Mouse (Mus musculus) kidney, embryonic 14.5 days (tissue): ENCODE data around the gene Hdgf. TPM values are rescaled to one million over a fixed set of nuclear protein-coding genes. Genes with fewer than 3 reads are reported as not detected.

Source experiments
- ATAC-seq: fragments of 200-750 bp; cut with Nextera tagmentation; 2 replicates; pipeline ENCODE4 v1.8.0; 2017; ENCODE audit warnings: moderate number of reproducible peaks, mild to moderate bottlenecking, moderate TSS enrichment, moderate library complexity; ENCODE audit not compliant: low FRiP score, low TSS enrichment
- H3K27ac ChIP-seq: fragments of 300-500 bp; sonication (generic); 2 replicates; pipeline ENCODE4 v1.5.1; 2014; ENCODE audit warnings: low read depth, mild to moderate bottlenecking, low read length, moderate library complexity, mixed read lengths
- H3K27me3 ChIP-seq: fragments of 300-500 bp; sonication (generic); 2 replicates; pipeline ENCODE4 v1.6.1; 2014; ENCODE audit warnings: mild to moderate bottlenecking, low read length; ENCODE audit not compliant: control insufficient read depth, insufficient read depth
- H3K36me3 ChIP-seq: fragments of 300-500 bp; sonication (generic); 2 replicates; pipeline ENCODE4 v1.6.1; 2014; ENCODE audit warnings: low read length, mixed read lengths; ENCODE audit not compliant: control insufficient read depth, insufficient read depth
- H3K4me1 ChIP-seq: fragments of 300-500 bp; sonication (generic); 2 replicates; pipeline ENCODE4 v1.6.1; 2014; ENCODE audit warnings: low read length, mixed read lengths; ENCODE audit not compliant: control insufficient read depth, insufficient read depth
- H3K4me2 ChIP-seq: fragments of 300-500 bp; sonication (generic); replicated peaks from 2 replicates; pipeline ENCODE4 v1.6.1; 2014; ENCODE audit warnings: low read depth, mild to moderate bottlenecking, low read length
- H3K4me3 ChIP-seq: fragments of 300-500 bp; sonication (generic); 2 replicates; pipeline ENCODE4 v1.5.1; 2014; ENCODE audit warnings: mild to moderate bottlenecking, low read length
- H3K9ac ChIP-seq: fragments of 300-500 bp; sonication (generic); 2 replicates; pipeline ENCODE4 v1.6.1; 2014; ENCODE audit warnings: low read depth, mild to moderate bottlenecking, low read length, moderate library complexity
- H3K9me3 ChIP-seq: fragments of 300-500 bp; sonication (generic); 2 replicates; pipeline ENCODE4 v1.6.1; 2016; ENCODE audit warnings: low read length; ENCODE audit not compliant: control insufficient read depth
- WGBS: fragments of 180-500 bp; shearing (Covaris S2); extraction: QIAGEN DNeasy Blood & Tissue Kit; methylation state at CpG from one replicate; pipeline ENCODE4 v1.1.7; 2014; 5-methylcytosine and 5-hydroxymethylcytosine counted together
- polyA plus RNA-seq: library from polyadenylated mRNA; unstranded; fragments of >200 nt; fragmentation: Nextera tagmentation; extraction: Ambion mirVana; gene quantifications from 2 replicates; pipeline ENCODE4 v1.2.1, GENCODE M21; 2014

Hdgf gene
- polyA plus RNA-seq, 1 experiment from 2014 or later = 254 TPM

GRCm38 (mm10) chr3:87947056-87947810 is 41.1 kb downstream of the Hdgf start:
- Histone ChIP-seq H3K9me3 (no peaks in the 10 kb centered on the region), H3K4me1 (peaks cover 59% of the 10 kb centered on the region), H3K36me3 (peaks cover 6% of the 10 kb centered on the region), H3K27me3 (no peaks in the 10 kb centered on the region), H3K4me3 (peak overlapping the region; percentile 46), H3K9ac (peak overlapping the region; percentile 50; the same call in 1 of the 2 replicates), H3K4me2 (peak overlapping the region; percentile 72), H3K27ac (peak overlapping the region; percentile 77)
- 2% methylated on average over 26 of the region's 26 CpGs for WGBS
- peak; percentile 30 for ATAC-seq

DNA sequence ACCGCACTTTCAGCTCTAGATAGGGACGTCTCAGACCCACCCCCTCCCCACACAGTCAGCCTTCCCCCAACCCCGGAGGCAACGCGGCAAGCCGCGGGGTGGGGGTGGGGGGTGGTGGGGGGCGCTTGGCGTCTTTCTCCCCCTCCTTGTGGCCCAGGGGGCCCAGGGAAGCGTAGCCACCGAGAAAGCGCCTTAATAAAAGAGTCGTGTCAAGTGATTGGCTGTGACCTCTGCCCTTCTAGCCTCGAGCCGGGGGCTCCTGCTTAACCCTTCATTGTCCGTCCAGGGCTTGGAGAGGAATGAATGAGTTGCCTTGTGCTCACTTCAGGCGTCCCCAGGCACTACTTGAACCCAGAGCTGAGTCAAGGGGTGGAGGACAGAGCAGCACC is 41.7 kb downstream of the Hdgf start:
- H3K27me3 ChIP-seq = no peaks in the 10 kb centered on the region
- no peaks in the 10 kb centered on the region for H3K9me3 ChIP-seq
- 0% methylated on average over 17 of the region's 17 CpGs for WGBS
- H3K27ac ChIP-seq = peak overlapping the region; percentile 77; the same call in 1 of the 2 replicates
- H3K4me1 ChIP-seq = peaks cover 64% of the 10 kb centered on the region
- peak overlapping the region; percentile 46 for H3K4me3 ChIP-seq
- H3K9ac ChIP-seq = peak overlapping the region; percentile 50; the same call in 1 of the 2 replicates
- 0 out of 2 replicates have a peak, but pooled peaks have one; percentile 17 for ATAC-seq
- peak overlapping the region; percentile 72 for H3K4me2 ChIP-seq
- peaks cover 2% of the 10 kb centered on the region; the same call in 1 of the 2 replicates for H3K36me3 ChIP-seq

DNA sequence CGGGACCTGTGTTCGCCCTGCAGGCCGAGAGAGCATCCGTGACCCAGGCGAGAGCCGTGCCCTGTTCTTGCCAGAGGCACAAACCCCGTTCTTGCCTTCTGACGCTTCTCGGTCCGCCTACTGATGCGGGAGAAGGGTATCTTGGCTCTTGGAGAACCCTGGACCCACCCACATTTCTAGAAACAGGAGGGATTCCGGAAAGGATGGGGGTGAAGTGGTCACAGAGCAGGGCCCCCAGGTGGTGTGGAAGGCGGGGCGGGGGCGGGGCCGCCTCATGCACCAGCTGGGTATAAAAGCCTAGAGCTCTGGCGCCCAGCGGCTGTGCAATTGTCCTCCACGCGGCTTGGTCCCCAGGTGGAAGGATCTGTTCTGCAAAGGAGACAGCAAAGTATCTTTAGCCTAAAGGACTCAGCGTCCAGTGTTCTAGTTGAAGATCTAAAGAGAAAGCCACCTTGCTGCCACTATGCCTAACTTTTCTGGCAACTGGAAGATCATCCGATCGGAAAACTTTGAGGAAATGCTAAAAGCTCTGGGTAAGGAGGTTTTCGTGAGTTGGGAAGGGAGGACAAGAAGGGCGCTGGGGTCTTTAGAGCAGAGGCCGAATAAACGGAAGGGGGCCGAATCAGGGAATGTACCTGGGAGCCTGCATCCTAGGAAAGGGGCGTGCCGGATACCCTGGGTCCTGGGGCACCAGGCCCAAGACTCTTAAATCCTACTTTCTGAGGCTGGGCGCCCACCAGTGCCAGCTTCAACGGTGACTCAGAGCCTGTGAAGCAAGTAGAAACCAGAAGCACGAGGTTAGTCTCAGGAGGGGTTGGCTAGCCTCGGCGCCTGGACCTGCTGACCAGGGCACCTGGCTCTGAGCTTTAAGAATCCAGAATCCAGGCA is 42.5 kb downstream of the Hdgf start, which contains the start of gene Crabp2:
Gene Crabp2, plus strand, starts transcription at position 289 of the 888 bp plus-strand sequence.
- WGBS = under 1% methylated on average over 35 of the region's 35 CpGs
- peak; percentile 8 for ATAC-seq
- H3K4me1 ChIP-seq = peaks cover 70% of the 10 kb centered on the region

DNA sequence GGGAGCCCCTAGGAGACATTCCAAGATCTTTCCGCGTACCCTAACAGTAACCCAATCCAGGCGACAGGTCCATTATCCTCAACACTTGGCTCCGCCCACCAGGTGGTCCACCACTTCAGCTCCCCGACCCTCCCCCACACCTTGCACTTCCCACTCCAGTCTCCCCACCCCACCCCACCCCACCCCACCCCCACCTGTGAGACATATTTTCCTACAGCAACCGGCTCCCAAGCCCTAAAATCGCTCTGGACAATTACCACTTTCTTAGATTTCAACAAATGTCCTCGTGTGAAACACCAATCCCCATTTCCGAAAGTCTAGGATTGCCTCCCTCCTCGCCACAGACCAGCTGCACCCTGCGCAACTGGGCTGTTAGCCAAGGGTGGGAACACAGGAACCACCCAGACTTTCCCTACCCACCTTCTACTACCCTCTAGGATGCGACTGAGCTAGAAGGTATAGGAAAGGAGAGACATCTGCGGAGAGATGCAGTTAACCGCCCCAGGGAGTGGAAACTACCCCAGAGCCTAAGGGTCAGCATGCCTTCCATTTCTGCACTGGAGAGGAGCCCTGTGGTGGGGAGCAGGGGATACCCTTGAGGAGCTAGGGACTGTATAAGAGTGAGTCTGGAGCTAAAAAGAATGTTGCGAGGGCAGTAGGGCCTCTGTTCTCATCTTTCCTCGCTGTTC is 43.3 kb downstream of the Hdgf start:
- Histone ChIP-seq H3K9ac (peak overlapping the region; percentile 50), H3K27ac (peak overlapping the region; percentile 62; the same call in 1 of the 2 replicates), H3K4me1 (peaks cover 70% of the 10 kb centered on the region)

More for the DNA sequence above, 42.5 kb downstream of the Hdgf start, which contains the start of gene Crabp2:
- Histone ChIP-seq H3K27me3 (no peaks in the 10 kb centered on the region), H3K36me3 (peaks cover 5% of the 10 kb centered on the region; the same call in 1 of the 2 replicates), H3K4me2 (peak within 1 kb of the TSS; percentile 72), H3K4me3 (peak within 1 kb of the TSS; percentile 46), H3K27ac (peak within 1 kb of the TSS; percentile 77), H3K9me3 (no peaks in the 10 kb centered on the region), H3K9ac (peak within 1 kb of the TSS; percentile 50)

GRCm38 (mm10) chr3:87949955-87950515 is 43.9 kb downstream of the Hdgf start:
- peaks cover 70% of the 10 kb centered on the region for H3K4me1 ChIP-seq
- peak overlapping the region; percentile 72 for H3K4me2 ChIP-seq
- peak overlapping the region; percentile 50 for H3K9ac ChIP-seq
- WGBS = 7% methylated on average over 13 of the region's 13 CpGs
- no peak for ATAC-seq
- no peaks in the 10 kb centered on the region for H3K27me3 ChIP-seq
- H3K27ac ChIP-seq = peak overlapping the region; percentile 62; the same call in 1 of the 2 replicates
- H3K36me3 ChIP-seq = peaks cover 4% of the 10 kb centered on the region; the same call in 1 of the 2 replicates
- H3K4me3 ChIP-seq = peak overlapping the region; percentile 46
- H3K9me3 ChIP-seq = no peaks in the 10 kb centered on the region

More for the DNA sequence above, 43.3 kb downstream of the Hdgf start:
- WGBS = 7% methylated on average over 16 of the region's 16 CpGs
- Histone ChIP-seq H3K4me3 (peak overlapping the region; percentile 46), H3K9me3 (no peaks in the 10 kb centered on the region), H3K4me2 (peak overlapping the region; percentile 72), H3K27me3 (no peaks in the 10 kb centered on the region), H3K36me3 (peaks cover 4% of the 10 kb centered on the region; the same call in 1 of the 2 replicates)
- ATAC-seq = peak; percentile 2; the same call in 1 of the 2 replicates

- no peaks in the 10 kb centered on the region for H3K27me3 ChIP-seq
- peaks cover 55% of the 10 kb centered on the region for H3K4me1 ChIP-seq
- H3K27ac ChIP-seq = peak overlapping the region; percentile 51; the same call in 1 of the 2 replicates
- peak overlapping the region; percentile 32 for H3K9ac ChIP-seq
- 21% methylated on average over 12 of the region's 12 CpGs for WGBS
- no peak for ATAC-seq
- H3K4me2 ChIP-seq = peak overlapping the region; percentile 49
- H3K9me3 ChIP-seq = no peaks in the 10 kb centered on the region
- peak overlapping the region; percentile 20 for H3K4me3 ChIP-seq
- peaks cover 4% of the 10 kb centered on the region; the same call in 1 of the 2 replicates for H3K36me3 ChIP-seq
These were observed 45.8 kb downstream of the Hdgf start for GRCm38 (mm10) chr3:87951946-87952345.

DNA sequence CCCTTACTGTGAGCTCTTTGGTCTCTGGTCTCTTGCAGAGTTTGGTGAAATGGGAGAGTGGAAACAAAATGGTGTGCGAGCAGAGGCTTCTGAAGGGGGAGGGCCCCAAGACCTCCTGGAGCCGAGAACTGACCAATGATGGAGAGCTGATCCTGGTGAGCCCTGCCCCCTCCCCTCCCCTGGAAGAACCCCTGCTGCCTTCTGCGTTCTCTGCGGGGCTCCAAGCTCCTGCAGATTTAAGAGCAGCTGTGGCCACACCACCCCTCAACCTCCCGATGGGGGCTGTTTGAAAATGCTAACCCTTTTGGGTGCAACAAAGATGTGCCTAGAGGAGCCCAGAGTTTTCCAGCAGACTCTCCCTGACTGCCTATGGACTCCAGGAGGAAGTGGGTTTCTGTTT is 46.3 kb downstream of the Hdgf start:
- peak; percentile 50; the same call in 1 of the 2 replicates for ATAC-seq
- Histone ChIP-seq H3K4me1 (peaks cover 50% of the 10 kb centered on the region), H3K36me3 (peaks cover 4% of the 10 kb centered on the region; the same call in 1 of the 2 replicates), H3K9ac (peak overlapping the region; percentile 32), H3K4me3 (peak overlapping the region; percentile 20), H3K27me3 (no peaks in the 10 kb centered on the region), H3K27ac (peak overlapping the region; percentile 51), H3K9me3 (no peaks in the 10 kb centered on the region), H3K4me2 (peak overlapping the region; percentile 49)
- 5% methylated on average over 5 of the region's 5 CpGs for WGBS

DNA sequence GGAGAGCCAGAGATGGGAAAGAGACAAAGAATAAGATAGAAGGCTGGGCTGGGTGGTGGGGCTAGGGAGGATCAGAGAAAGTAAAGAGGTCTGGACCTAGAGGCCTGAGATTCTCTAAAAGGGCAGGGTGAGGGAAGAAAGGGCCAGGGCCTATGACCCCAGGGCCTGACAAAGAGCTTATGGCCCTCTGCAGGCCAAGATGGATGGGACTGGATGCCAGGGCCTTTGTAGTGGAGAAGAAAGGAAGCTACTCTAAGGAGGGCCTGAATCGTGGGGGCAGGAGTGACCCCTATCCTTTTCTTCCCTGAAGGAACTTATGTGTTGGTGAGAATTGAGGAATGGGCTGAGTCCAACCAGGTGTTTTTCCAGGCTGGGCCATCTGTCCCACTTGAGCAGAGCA is 51.9 kb downstream of the Hdgf start:
- Histone ChIP-seq H3K4me1 (peaks cover 29% of the 10 kb centered on the region), H3K27me3 (no peaks in the 10 kb centered on the region), H3K9ac (no peak overlapping the region), H3K27ac (peak overlapping the region; percentile 74), H3K4me2 (no peak overlapping the region), H3K9me3 (no peaks in the 10 kb centered on the region), H3K36me3 (peaks cover 4% of the 10 kb centered on the region; the same call in 1 of the 2 replicates), H3K4me3 (no peak overlapping the region)
- no peak for ATAC-seq
- WGBS = 0% methylated on average over 1 of the region's 1 CpGs
